Mouse (Mus musculus): Measurements from ENCODE around the gene Ralgps1. TPM values are rescaled to one million over a fixed set of nuclear protein-coding genes. Genes with fewer than 3 reads are reported as not detected.
"Not testable (repeated sequence)": the region's sequence is repeated elsewhere in the genome, so short reads cannot be mapped to it uniquely, and the experiment has no call there.

The Ralgps1 gene
- polyA plus RNA-seq, 1 experiment = 1.1 TPM

- no peak overlapping the region for H3K27ac ChIP-seq (replicated peaks; ENCODE audit: low read depth, low read length)
- H3K4me1 ChIP-seq (ENCODE audit: control insufficient read depth, insufficient read depth, insufficient read length, low read length) = no peaks in the 10 kb centered on the region
- H3K4me3 ChIP-seq (ENCODE audit: insufficient read depth, low read depth, low read length) = no peak overlapping the region
Measured at GRCm38 (mm10) chr2:33349081-33349480, 22.2 kb downstream of the Ralgps1 start.

DNA sequence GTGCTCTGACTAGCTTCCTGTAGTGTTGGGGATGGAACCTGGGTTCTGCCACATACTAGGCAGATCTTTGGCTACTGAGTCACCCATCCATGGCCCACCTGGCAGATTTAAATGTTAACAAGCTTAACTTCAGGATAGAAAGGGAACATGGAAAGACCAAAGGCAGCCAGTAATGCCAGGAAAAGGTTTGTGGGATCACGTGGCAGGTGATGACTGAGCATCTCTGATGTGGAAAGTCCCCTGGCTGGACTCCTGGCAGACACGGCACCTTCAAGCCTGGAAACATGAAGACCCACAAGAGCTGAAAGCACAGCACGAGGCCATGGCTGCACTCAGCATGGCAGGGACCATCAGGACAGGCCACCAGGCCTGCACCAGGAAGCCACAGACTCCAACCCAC, 23.0 kb downstream of the Ralgps1 start:
- H3K27ac ChIP-seq (replicated peaks; ENCODE audit: low read depth, low read length) = no peak overlapping the region
- H3K4me3 ChIP-seq (ENCODE audit: insufficient read depth, low read depth, low read length) = no peak overlapping the region

DNA sequence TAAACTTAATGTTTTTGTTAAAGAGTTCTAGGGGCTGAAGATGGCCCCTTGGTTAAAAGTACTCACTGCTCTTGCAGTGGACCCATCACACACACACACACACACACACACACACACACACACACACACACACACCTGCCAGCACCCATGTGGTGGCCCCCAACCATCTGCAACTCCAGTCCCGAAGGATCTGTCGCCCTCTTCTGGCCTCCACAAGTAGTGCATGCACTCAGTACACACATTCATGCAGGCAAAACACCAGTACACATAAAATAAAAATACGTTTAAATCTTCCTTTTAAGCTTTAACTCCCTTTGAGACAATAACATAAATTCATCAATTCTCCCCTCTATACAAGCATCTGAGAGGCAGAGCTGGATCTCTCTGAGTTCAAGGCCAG, 23.7 kb downstream of the Ralgps1 start:
- no peak overlapping the region for H3K4me3 ChIP-seq (ENCODE audit: insufficient read depth, low read depth, low read length)
- no peaks in the 10 kb centered on the region for H3K4me1 ChIP-seq (ENCODE audit: control insufficient read depth, insufficient read depth, insufficient read length, low read length)
- H3K27ac ChIP-seq (replicated peaks; ENCODE audit: low read depth, low read length) = no peak overlapping the region

More for the DNA sequence above, 23.0 kb downstream of the Ralgps1 start:
- no peaks in the 10 kb centered on the region for H3K4me1 ChIP-seq (ENCODE audit: control insufficient read depth, insufficient read depth, insufficient read length, low read length)

GRCm38 (mm10) chr2:33346749-33347148, 24.5 kb downstream of the Ralgps1 start:
- Histone ChIP-seq H3K4me1 (ENCODE audit: control insufficient read depth, insufficient read depth, insufficient read length, low read length) (no peaks in the 10 kb centered on the region), H3K4me3 (ENCODE audit: insufficient read depth, low read depth, low read length) (no peak overlapping the region), H3K27ac (replicated peaks; ENCODE audit: low read depth, low read length) (no peak overlapping the region)

- Histone ChIP-seq H3K4me1 (ENCODE audit: control insufficient read depth, insufficient read depth, insufficient read length, low read length) (no peaks in the 10 kb centered on the region), H3K27ac (replicated peaks; ENCODE audit: low read depth, low read length) (no peak overlapping the region), H3K4me3 (ENCODE audit: insufficient read depth, low read depth, low read length) (no peak overlapping the region)
Measured at GRCm38 (mm10) chr2:33345956-33346355, 25.3 kb downstream of the Ralgps1 start.

GRCm38 (mm10) chr2:33345475-33345874, 25.8 kb downstream of the Ralgps1 start:
- Histone ChIP-seq H3K27ac (replicated peaks; ENCODE audit: low read depth, low read length) (no peak overlapping the region), H3K4me1 (ENCODE audit: control insufficient read depth, insufficient read depth, insufficient read length, low read length) (no peaks in the 10 kb centered on the region), H3K4me3 (ENCODE audit: insufficient read depth, low read depth, low read length) (no peak overlapping the region)

DNA sequence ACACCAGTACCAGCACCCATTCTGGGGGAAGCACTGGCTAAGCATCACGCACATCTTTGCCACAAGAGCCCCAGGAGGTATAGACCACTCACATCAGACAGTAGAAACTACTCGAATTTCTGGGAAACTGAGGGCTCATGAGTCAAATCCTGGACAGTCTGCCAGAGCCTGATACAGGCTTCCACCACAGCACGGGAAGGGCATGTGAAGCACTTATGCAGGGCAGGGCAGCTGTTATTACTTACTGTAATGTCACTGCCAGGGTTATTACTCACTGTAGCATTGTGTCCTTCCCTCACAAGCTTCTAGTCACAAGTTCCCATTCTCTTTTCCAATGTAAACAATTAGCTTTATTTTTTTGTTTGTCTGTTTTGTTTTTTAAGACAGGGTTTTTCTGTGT, 27.9 kb downstream of the Ralgps1 start:
- Histone ChIP-seq H3K4me1 (ENCODE audit: control insufficient read depth, insufficient read depth, insufficient read length, low read length) (no peaks in the 10 kb centered on the region), H3K27ac (replicated peaks; ENCODE audit: low read depth, low read length) (no peak overlapping the region), H3K4me3 (ENCODE audit: insufficient read depth, low read depth, low read length) (no peak overlapping the region)

DNA sequence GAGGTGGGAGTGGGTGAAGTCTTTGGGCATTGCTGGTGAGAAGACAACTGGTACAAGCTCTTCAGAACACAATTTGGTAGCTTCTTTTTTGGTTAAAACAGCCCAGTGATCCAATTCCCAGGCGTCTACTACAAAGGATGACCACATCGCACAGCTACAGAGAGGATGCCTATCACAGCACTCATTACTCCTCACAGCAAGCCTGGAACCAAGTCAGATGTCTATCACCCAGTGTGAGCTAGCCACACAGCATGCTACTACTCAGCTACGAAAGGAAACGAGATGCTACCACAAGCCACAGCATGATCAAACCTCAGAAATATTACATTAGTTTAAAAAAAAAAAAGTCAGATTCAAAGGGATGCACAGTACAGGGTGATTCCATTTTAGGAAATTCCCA, 29.1 kb downstream of the Ralgps1 start:
- Histone ChIP-seq H3K4me1 (ENCODE audit: control insufficient read depth, insufficient read depth, insufficient read length, low read length) (no peaks in the 10 kb centered on the region), H3K4me3 (ENCODE audit: insufficient read depth, low read depth, low read length) (no peak overlapping the region), H3K27ac (replicated peaks; ENCODE audit: low read depth, low read length) (no peak overlapping the region)

GRCm38 (mm10) chr2:33335789-33336188, 35.5 kb downstream of the Ralgps1 start:
- no peak overlapping the region for H3K4me3 ChIP-seq (ENCODE audit: insufficient read depth, low read depth, low read length)
- no peak overlapping the region for H3K27ac ChIP-seq (replicated peaks; ENCODE audit: low read depth, low read length)
- no peaks in the 10 kb centered on the region for H3K4me1 ChIP-seq (ENCODE audit: control insufficient read depth, insufficient read depth, insufficient read length, low read length)

DNA sequence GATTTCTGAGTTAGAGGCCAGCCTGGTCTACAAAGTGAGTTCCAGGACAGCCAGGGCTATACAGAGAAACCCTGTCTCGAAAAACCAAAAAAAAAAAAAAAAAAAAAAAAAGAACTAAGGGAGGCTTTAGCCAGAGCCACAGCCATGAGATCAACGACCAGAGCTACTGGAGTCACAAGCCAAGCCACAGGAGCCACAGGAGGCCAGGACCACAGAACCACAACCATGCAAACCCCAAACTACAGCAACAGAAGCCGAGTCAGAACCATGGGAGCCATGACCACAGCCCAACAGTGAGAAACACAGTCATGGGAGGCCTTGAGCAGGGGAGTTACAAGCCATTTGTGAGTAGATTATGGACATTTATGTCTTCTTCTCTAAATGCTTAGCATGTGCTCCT, 41.7 kb downstream of the Ralgps1 start:
- no peak overlapping the region for H3K4me3 ChIP-seq (ENCODE audit: insufficient read depth, low read depth, low read length)
- no peak overlapping the region for H3K27ac ChIP-seq (replicated peaks; ENCODE audit: low read depth, low read length)

GRCm38 (mm10) chr2:33328941-33329340, 42.3 kb downstream of the Ralgps1 start:
- Histone ChIP-seq H3K4me3 (ENCODE audit: insufficient read depth, low read depth, low read length) (no peak overlapping the region), H3K27ac (replicated peaks; ENCODE audit: low read depth, low read length) (no peak overlapping the region), H3K4me1 (ENCODE audit: control insufficient read depth, insufficient read depth, insufficient read length, low read length) (no peaks in the 10 kb centered on the region)

More for the DNA sequence above, 41.7 kb downstream of the Ralgps1 start:
- no peaks in the 10 kb centered on the region for H3K4me1 ChIP-seq (ENCODE audit: control insufficient read depth, insufficient read depth, insufficient read length, low read length)

DNA sequence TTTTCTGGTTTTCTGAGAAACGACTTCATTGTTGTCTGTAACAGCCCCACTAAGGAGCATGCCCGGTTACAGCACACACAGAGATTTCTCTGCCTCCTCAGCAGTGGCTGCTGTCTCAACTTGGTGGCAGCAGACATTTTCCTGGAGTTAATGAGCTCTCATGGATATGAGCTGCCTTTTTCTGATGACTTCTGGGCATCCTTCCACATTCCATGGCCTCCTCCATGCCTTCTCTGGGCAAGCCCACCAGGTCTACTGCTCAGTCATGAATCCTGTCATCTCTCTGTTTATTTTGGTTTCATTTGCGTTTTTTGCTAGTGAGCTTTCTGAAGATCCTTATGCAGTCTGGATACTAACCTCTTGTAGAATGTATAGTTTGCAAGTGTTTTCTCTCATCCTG, 45.9 kb downstream of the Ralgps1 start:
- Histone ChIP-seq H3K4me3 (ENCODE audit: insufficient read depth, low read depth, low read length) (no peak overlapping the region), H3K4me1 (ENCODE audit: control insufficient read depth, insufficient read depth, insufficient read length, low read length) (no peaks in the 10 kb centered on the region), H3K27ac (replicated peaks; ENCODE audit: low read depth, low read length) (no peak overlapping the region)

GRCm38 (mm10) chr2:33323799-33324595, 47.3 kb downstream of the Ralgps1 start:
- no peak overlapping the region for H3K4me3 ChIP-seq (ENCODE audit: insufficient read depth, low read depth, low read length)
- H3K4me1 ChIP-seq (ENCODE audit: control insufficient read depth, insufficient read depth, insufficient read length, low read length) = no peaks in the 10 kb centered on the region
- H3K27ac ChIP-seq (replicated peaks; ENCODE audit: low read depth, low read length) = peak overlapping the region; percentile 24

DNA sequence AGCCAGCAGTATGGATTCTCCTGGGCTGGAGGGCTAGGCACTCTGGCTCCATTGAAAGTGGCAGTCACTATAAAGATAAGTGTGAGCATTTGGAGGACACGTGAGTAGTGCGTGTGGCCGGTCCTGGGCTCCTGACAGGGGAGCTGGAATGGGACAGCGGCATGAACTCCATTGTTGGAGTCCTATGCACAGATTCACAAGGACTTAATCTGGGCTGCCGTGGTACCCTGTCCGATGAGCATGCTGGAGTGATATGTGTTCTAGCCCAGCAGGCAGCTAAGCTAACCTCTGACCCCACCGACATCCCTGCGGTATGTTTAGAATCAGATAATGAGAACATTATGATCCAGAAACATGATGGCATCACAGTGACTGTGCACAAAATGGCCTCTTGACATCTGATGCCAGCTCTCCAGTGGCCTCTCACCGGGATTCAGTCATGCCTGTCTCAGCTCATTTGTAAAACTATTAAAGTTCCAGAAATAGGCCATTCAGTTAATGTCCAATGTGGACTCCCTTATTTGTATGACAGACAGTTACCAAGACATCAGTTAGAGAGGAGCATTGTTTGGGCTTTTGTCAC, 48.2 kb downstream of the Ralgps1 start:
- not testable (repeated sequence) for H3K4me1 ChIP-seq (ENCODE audit: control insufficient read depth, insufficient read depth, insufficient read length, low read length); H3K27ac ChIP-seq (replicated peaks; ENCODE audit: low read depth, low read length); H3K4me3 ChIP-seq (ENCODE audit: insufficient read depth, low read depth, low read length)

DNA sequence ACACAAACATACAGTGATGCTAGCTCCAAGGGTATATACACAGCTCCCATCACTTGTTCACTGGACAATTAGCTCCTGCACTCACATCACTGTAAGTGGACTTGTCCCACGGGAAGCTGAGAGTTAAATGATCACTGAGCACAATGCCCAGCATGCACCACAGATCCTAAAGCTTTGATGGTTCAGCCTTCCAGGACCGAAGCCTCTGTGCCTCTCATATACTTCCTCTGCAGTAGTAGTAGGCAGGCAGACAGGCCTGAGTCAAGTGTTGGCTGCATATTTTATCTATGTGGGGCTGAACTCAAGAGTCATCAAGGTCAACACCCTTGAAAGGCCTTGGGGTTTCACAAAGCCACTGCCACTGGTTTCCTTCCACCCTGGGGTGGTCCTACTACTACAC, 49.6 kb downstream of the Ralgps1 start:
- no peak overlapping the region for H3K27ac ChIP-seq (replicated peaks; ENCODE audit: low read depth, low read length)
- H3K4me3 ChIP-seq (ENCODE audit: insufficient read depth, low read depth, low read length) = no peak overlapping the region
- no peaks in the 10 kb centered on the region for H3K4me1 ChIP-seq (ENCODE audit: control insufficient read depth, insufficient read depth, insufficient read length, low read length)

DNA sequence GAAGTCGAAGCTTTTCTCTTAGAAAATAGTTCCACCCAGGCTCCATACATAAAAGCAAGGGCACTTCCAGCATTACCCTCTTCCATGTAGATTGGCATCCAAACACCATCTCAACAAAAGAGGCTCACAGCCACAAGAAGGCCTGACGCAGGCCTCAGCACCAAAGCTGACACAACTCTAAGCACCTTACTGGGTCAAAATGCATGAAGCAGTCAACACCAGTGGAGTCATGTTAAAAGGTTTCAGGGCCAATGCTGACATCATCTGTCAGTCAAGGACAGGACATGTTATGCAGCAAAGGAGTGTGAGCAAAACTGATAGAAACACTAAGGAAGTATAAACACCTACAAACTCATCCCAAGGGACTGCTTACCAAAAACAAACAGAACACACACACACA, 50.3 kb downstream of the Ralgps1 start:
- Histone ChIP-seq H3K4me3 (ENCODE audit: insufficient read depth, low read depth, low read length) (no peak overlapping the region), H3K4me1 (ENCODE audit: control insufficient read depth, insufficient read depth, insufficient read length, low read length) (no peaks in the 10 kb centered on the region), H3K27ac (replicated peaks; ENCODE audit: low read depth, low read length) (no peak overlapping the region)

Data from brown adipose tissue, adult 24 weeks (tissue).